Mouse (Mus musculus): ENCODE data around the gene Plpp3. TPM values are rescaled to one million over a fixed set of nuclear protein-coding genes. Genes with fewer than 3 reads are reported as not detected.

Plpp3 gene
- total and polyA plus RNA-seq, 3 experiments = 237 to 342 (median 336) TPM

- peak; percentile 77 for DNase-seq
Observed at GRCm38 (mm10) chr4:105219316-105219715, 62.2 kb downstream of the Plpp3 start.

- DNase-seq = peak; percentile 92
Observed at GRCm38 (mm10) chr4:105220849-105221248, 63.7 kb downstream of the Plpp3 start.

- peak; percentile 69 for DNase-seq
Observed at GRCm38 (mm10) chr4:105221256-105221840, 64.2 kb downstream of the Plpp3 start.

- DNase-seq = peak; percentile 85
Observed at GRCm38 (mm10) chr4:105223101-105223924, 66.2 kb downstream of the Plpp3 start.

GRCm38 (mm10) chr4:105223925-105224300, 66.8 kb downstream of the Plpp3 start:
- DNase-seq = peak; percentile 73

GRCm38 (mm10) chr4:105225512-105225911, 68.4 kb downstream of the Plpp3 start:
- peak; percentile 88 for DNase-seq

- DNase-seq = peak; percentile 75
Observed at GRCm38 (mm10) chr4:105226351-105226750, 69.2 kb downstream of the Plpp3 start.

GRCm38 (mm10) chr4:105230127-105230526, 73.0 kb downstream of the Plpp3 start:
- DNase-seq = peak; percentile 71

- no peak for DNase-seq
Observed at GRCm38 (mm10) chr4:105240233-105240632, 83.1 kb downstream of the Plpp3 start.

GRCm38 (mm10) chr4:105244931-105245330, 87.8 kb downstream of the Plpp3 start:
- no peak for DNase-seq

- DNase-seq = peak; percentile 83
Observed at GRCm38 (mm10) chr4:105245479-105245944, 88.4 kb downstream of the Plpp3 start.

GRCm38 (mm10) chr4:105246331-105246730, 89.2 kb downstream of the Plpp3 start:
- no peak for DNase-seq

GRCm38 (mm10) chr4:105248161-105248560, 91.0 kb downstream of the Plpp3 start:
- DNase-seq = peak; percentile 57

- DNase-seq = no peak
Observed at GRCm38 (mm10) chr4:105249283-105249682, 92.1 kb downstream of the Plpp3 start.

- DNase-seq = no peak
Observed at GRCm38 (mm10) chr4:105250946-105251345, 93.8 kb downstream of the Plpp3 start.

GRCm38 (mm10) chr4:105252044-105252443, 94.9 kb downstream of the Plpp3 start:
- no peak for DNase-seq

GRCm38 (mm10) chr4:105252571-105253200, 95.5 kb downstream of the Plpp3 start:
- no peak for DNase-seq

- no peak for DNase-seq
Observed at GRCm38 (mm10) chr4:105253453-105254341, 96.5 kb downstream of the Plpp3 start.

GRCm38 (mm10) chr4:105254365-105254764, 97.2 kb downstream of the Plpp3 start:
- DNase-seq = no peak

GRCm38 (mm10) chr4:105255185-105255584, 98.0 kb downstream of the Plpp3 start:
- DNase-seq = no peak

GRCm38 (mm10) chr4:105257667-105258560, 100.8 kb downstream of the Plpp3 start:
- peak; percentile 45 for DNase-seq
